Mouse (Mus musculus): Measurements from ENCODE around the gene Pvalb.

GRCm38 (mm10) chr15:78211367-78211766 lies 5.2 kb upstream of the Pvalb start:
- TF ChIP-seq EP300 (IDR thresholded peaks at IDR 0.05) (no peak), CTCF (IDR thresholded peaks at IDR 0.05) (no peak)
